Mouse (Mus musculus): ENCODE results near the gene Krtap20-2. TPM values are rescaled to one million over a fixed set of nuclear protein-coding genes. Genes with fewer than 3 reads are reported as not detected.
"Not testable (repeated sequence)": the region's sequence is repeated elsewhere in the genome, so short reads cannot be mapped to it uniquely, and the experiment has no call there.

The Krtap20-2 gene
- not detected in 2 replicates for polyA plus RNA-seq (2015; fragmentation: Nextera tagmentation; extraction: Ambion mirVana)

DNA sequence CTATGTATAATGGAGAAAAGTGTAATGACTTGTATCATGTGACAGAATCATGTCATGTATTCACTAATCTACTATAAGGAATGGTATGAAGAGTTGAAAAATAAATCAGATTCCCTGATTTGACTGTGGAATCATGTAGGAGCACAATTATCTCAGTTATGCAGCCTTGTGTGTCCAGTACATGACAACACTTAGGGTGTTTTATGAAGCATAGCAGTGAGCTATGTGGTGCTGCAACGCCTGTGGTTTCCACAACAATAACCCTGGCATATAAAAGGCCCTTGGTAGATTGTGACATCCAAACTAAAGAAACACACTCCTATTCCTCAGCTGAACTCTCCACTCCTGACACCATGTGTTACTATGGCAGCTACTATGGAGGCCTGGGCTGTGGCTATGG is at the start of gene Krtap20-2:
Gene Krtap20-2 (plus strand): TSS at position 301 of the 400 bp plus-strand sequence.
- no peak for ATAC-seq (ENCODE audit: low read depth)
- Histone ChIP-seq H3K27ac (replicated peaks) (no peak within 1 kb of the TSS), H3K9ac (no peak within 1 kb of the TSS), H3K36me3 (no peaks in the 10 kb centered on the region), H3K4me1 (replicated peaks) (no peaks in the 10 kb centered on the region), H3K9me3 (no peaks in the 10 kb centered on the region), H3K4me3 (no peak within 1 kb of the TSS), H3K27me3 (no peaks in the 10 kb centered on the region), H3K4me2 (no peak within 1 kb of the TSS)
- WGBS = 60% methylated on average over 1 of the region's 1 CpGs

DNA sequence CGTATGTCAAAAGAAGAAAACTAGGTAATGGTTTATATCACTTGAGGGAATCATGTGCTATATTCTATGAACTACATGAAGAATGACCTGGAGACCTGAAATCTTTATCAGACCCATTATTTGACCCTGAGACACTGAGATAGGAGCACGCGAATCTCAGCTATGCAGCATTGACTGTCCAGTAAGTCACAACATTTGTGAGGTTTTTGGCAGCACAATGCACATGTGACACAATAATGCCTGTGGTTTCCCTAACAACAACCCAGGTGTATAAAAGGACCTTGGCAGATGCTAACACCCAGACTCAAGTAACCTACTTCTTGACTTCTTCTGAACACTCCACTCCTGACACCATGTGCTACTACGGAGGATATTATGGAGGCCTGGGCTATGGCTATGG is 48.0 kb upstream of the Krtap20-2 start, which contains the start of gene Gm9789:
Gene Gm9789 (plus strand): TSS at position 301 of the 400 bp plus-strand sequence.
- 89% methylated on average over 4 of the region's 4 CpGs for WGBS
- Histone ChIP-seq H3K4me2 (no peak within 1 kb of the TSS), H3K27me3 (no peaks in the 10 kb centered on the region), H3K9me3 (no peaks in the 10 kb centered on the region), H3K27ac (replicated peaks) (no peak within 1 kb of the TSS), H3K4me1 (replicated peaks) (no peaks in the 10 kb centered on the region), H3K9ac (no peak within 1 kb of the TSS), H3K36me3 (no peaks in the 10 kb centered on the region), H3K4me3 (no peak within 1 kb of the TSS)
- ATAC-seq (ENCODE audit: low read depth) = no peak

DNA sequence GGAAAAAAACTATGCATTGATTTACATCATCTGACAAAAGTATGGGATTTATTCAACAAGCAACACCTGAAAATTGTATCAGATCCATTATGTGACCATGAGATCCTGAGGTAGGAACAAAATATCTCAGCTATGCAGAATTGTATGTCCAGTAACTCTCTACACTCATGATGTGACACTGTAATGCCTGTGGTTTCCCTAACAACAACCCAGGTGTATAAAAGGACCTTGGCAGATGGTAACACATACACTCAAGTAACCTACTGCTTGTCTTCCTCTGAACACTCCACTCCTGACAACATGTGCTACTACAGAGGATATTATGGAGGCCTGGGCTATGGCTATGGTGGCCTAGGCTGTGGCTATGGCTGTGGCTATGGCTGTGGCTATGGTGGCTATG is 36.5 kb upstream of the Krtap20-2 start, which contains the start of gene Gm7735:
Gene Gm7735 (plus strand): TSS at position 301 of the 400 bp plus-strand sequence.
- not testable (repeated sequence) for H3K9ac ChIP-seq; H3K36me3 ChIP-seq; H3K4me3 ChIP-seq; H3K27ac ChIP-seq (replicated peaks); ATAC-seq (ENCODE audit: low read depth); H3K4me2 ChIP-seq; H3K27me3 ChIP-seq; H3K4me1 ChIP-seq (replicated peaks); H3K9me3 ChIP-seq

DNA sequence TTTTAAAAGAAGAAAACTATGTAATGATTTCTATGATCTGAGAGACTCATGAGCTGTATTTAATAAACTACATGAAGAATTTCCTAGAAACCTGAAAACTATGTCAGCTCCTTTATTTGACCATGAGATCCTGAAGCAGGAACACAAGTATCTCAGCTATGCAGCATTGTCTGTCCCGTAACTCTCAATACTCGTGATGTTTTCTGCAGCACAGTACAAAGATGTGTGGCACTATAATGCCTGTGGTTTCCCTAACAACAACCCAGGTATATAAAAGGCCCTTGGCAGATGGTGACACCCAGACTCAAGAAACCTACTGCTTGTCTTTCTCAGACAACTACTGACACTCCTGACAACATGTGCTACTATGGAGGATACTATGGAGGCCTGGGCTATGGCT is 31.2 kb upstream of the Krtap20-2 start, which contains the start of gene 1110057P08Rik:
Gene 1110057P08Rik (plus strand): TSS at position 301 of the 400 bp plus-strand sequence.
- no peaks in the 10 kb centered on the region for H3K9me3 ChIP-seq
- H3K4me3 ChIP-seq = no peak within 1 kb of the TSS
- no peak for ATAC-seq (ENCODE audit: low read depth)
- 80% methylated on average over 2 of the region's 2 CpGs for WGBS
- no peak within 1 kb of the TSS for H3K27ac ChIP-seq (replicated peaks)
- no peak within 1 kb of the TSS for H3K4me2 ChIP-seq
- no peaks in the 10 kb centered on the region for H3K36me3 ChIP-seq
- H3K4me1 ChIP-seq (replicated peaks) = no peaks in the 10 kb centered on the region
- no peak within 1 kb of the TSS for H3K9ac ChIP-seq
- H3K27me3 ChIP-seq = no peaks in the 10 kb centered on the region

DNA sequence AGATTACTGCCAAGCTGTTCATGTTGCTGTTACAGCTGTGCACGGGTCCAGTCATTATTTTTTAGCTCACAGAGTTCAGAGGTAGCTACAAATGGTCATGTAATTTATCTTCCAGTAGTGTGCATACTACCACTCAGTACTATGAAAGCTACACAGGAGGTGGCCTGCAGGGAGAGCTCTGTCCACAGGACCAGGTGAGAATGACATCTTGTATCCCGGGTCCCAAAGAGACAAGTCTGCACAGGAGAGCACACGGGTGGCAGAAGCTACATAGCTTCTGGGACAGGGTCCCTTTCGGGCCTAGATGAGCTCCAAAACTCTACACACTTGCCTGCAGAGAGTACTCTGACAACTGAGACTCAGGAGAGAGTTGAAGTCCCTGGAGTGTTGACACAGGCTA is 17.0 kb upstream of the Krtap20-2 start:
- no peaks in the 10 kb centered on the region for H3K27me3 ChIP-seq
- no peaks in the 10 kb centered on the region for H3K36me3 ChIP-seq
- WGBS = 85% methylated on average over 4 of the region's 4 CpGs
- no peak for ATAC-seq (ENCODE audit: low read depth)
- no peak overlapping the region for H3K4me2 ChIP-seq
- no peaks in the 10 kb centered on the region for H3K4me1 ChIP-seq (replicated peaks)
- no peak overlapping the region for H3K27ac ChIP-seq (replicated peaks)
- H3K9ac ChIP-seq = no peak overlapping the region
- H3K9me3 ChIP-seq = no peaks in the 10 kb centered on the region
- H3K4me3 ChIP-seq = no peak overlapping the region

Other genes with a start within 250 kb of the Krtap20-2 start
- gene Krtap16-3, start 243.0 kb upstream of the Krtap20-2 start, polyA plus RNA-seq (2015; fragmentation: Nextera tagmentation; extraction: Ambion mirVana) = not detected in 2 replicates
- not detected in 2 replicates for gene Krtap22-2, start 195.1 kb upstream of the Krtap20-2 start, polyA plus RNA-seq (2015; fragmentation: Nextera tagmentation; extraction: Ambion mirVana)
- not detected in 2 replicates for gene Gm10229, start 190.6 kb upstream of the Krtap20-2 start, polyA plus RNA-seq (2015; fragmentation: Nextera tagmentation; extraction: Ambion mirVana)
- gene Krtap6-1, start 174.2 kb upstream of the Krtap20-2 start, polyA plus RNA-seq (2015; fragmentation: Nextera tagmentation; extraction: Ambion mirVana) = not detected in 2 replicates
- gene Gm10228, start 164.4 kb upstream of the Krtap20-2 start, polyA plus RNA-seq (2015; fragmentation: Nextera tagmentation; extraction: Ambion mirVana) = not detected in 2 replicates
- not detected in 2 replicates for gene Krtap6-5, start 158.0 kb upstream of the Krtap20-2 start, polyA plus RNA-seq (2015; fragmentation: Nextera tagmentation; extraction: Ambion mirVana)
- gene 1110025L11Rik, start 141.9 kb upstream of the Krtap20-2 start, polyA plus RNA-seq (2015; fragmentation: Nextera tagmentation; extraction: Ambion mirVana) = not detected in 2 replicates
- not detected in 2 replicates for gene Krtap6-3, start 121.8 kb upstream of the Krtap20-2 start, polyA plus RNA-seq (2015; fragmentation: Nextera tagmentation; extraction: Ambion mirVana)
- gene Gm6358, start 65.0 kb upstream of the Krtap20-2 start, polyA plus RNA-seq (2015; fragmentation: Nextera tagmentation; extraction: Ambion mirVana) = not detected in 2 replicates
- gene Gm10061, start 54.8 kb upstream of the Krtap20-2 start, polyA plus RNA-seq (2015; fragmentation: Nextera tagmentation; extraction: Ambion mirVana) = not detected in 2 replicates
- not detected in 2 replicates for gene Gm9789, start 47.9 kb upstream of the Krtap20-2 start, polyA plus RNA-seq (2015; fragmentation: Nextera tagmentation; extraction: Ambion mirVana)
- gene Gm7735, start 36.4 kb upstream of the Krtap20-2 start, polyA plus RNA-seq (2015; fragmentation: Nextera tagmentation; extraction: Ambion mirVana) = not detected in 2 replicates
- gene 1110057P08Rik, start 31.1 kb upstream of the Krtap20-2 start, polyA plus RNA-seq (2015; fragmentation: Nextera tagmentation; extraction: Ambion mirVana) = not detected in 2 replicates
- gene Krtap21-1, start 198.0 kb downstream of the Krtap20-2 start, polyA plus RNA-seq (2015; fragmentation: Nextera tagmentation; extraction: Ambion mirVana) = not detected in 2 replicates
- gene Krtap6-2, start 214.2 kb downstream of the Krtap20-2 start, polyA plus RNA-seq (2015; fragmentation: Nextera tagmentation; extraction: Ambion mirVana) = not detected in 2 replicates

Data from neural tube, embryonic 13.5 days (tissue).